Mouse (Mus musculus) liver, embryonic 15.5 days (tissue): ENCODE measurements around the gene AI481877. TPM values are rescaled to one million over a fixed set of nuclear protein-coding genes. Genes with fewer than 3 reads are reported as not detected.

ENCODE experiments used
- ATAC-seq: fragments of 200-750 bp; cut with Nextera tagmentation; 2 replicates; pipeline ENCODE4 v1.8.0; 2017; ENCODE audit warnings: moderate number of reproducible peaks, mild to moderate bottlenecking, moderate library complexity; ENCODE audit not compliant: insufficient read depth
- H3K27ac ChIP-seq: fragments of 300-500 bp; sonication (generic); replicated peaks from 2 replicates; pipeline ENCODE4 v1.5.1; 2015; ENCODE audit warnings: mild to moderate bottlenecking, inconsistent platforms
- H3K27me3 ChIP-seq: fragments of 300-500 bp; sonication (generic); 2 replicates; pipeline ENCODE4 v1.6.1; 2015; ENCODE audit warnings: mild to moderate bottlenecking, inconsistent platforms
- H3K36me3 ChIP-seq: fragments of 300-500 bp; sonication (generic); replicated peaks from 2 replicates; pipeline ENCODE4 v1.6.1; 2015; ENCODE audit warnings: moderate library complexity, mild to moderate bottlenecking, inconsistent platforms
- H3K4me1 ChIP-seq: fragments of 300-500 bp; sonication (generic); replicated peaks from 2 replicates; pipeline ENCODE4 v1.6.1; 2015; ENCODE audit warnings: inconsistent platforms
- H3K4me2 ChIP-seq: fragments of 300-500 bp; sonication (generic); 2 replicates; pipeline ENCODE4 v1.6.1; 2015; ENCODE audit warnings: moderate library complexity, mild to moderate bottlenecking, inconsistent platforms
- H3K4me3 ChIP-seq: fragments of 300-500 bp; sonication (generic); replicated peaks from 2 replicates; pipeline ENCODE4 v1.5.1; 2015; ENCODE audit warnings: mild to moderate bottlenecking, inconsistent platforms
- H3K9ac ChIP-seq: fragments of 300-500 bp; sonication (generic); 2 replicates; pipeline ENCODE4 v1.6.1; 2015; ENCODE audit warnings: moderate library complexity, mild to moderate bottlenecking, inconsistent platforms
- H3K9me3 ChIP-seq: fragments of 300-500 bp; sonication (generic); replicated peaks from 2 replicates; pipeline ENCODE4 v1.6.1; 2016; ENCODE audit warnings: inconsistent platforms
- whole genome bisulfite sequencing: fragments of 180-500 bp; shearing (Covaris S2); methylation state at CpG from one replicate; pipeline ENCODE4 v1.1.7; 2015; ENCODE audit warnings: mixed read lengths; ENCODE audit not compliant: insufficient replicate concordance; 5-methylcytosine and 5-hydroxymethylcytosine counted together
- polyA plus RNA-seq: library from polyadenylated mRNA; unstranded; fragments of >200 nt; fragmentation: Nextera tagmentation; extraction: Ambion mirVana; gene quantifications from 2 replicates; pipeline ENCODE4 v1.2.1, GENCODE M21; 2015

AI481877 gene
- polyA plus RNA-seq, 1 experiment from 2014 or later: not detected

GRCm38 (mm10) chr4:59051081-59051480 is 87.7 kb downstream of the AI481877 start:
- Histone ChIP-seq H3K27me3 (no peaks in the 10 kb centered on the region), H3K4me3 (no peak overlapping the region), H3K4me2 (no peak overlapping the region), H3K9ac (no peak overlapping the region), H3K27ac (no peak overlapping the region), H3K36me3 (no peaks in the 10 kb centered on the region), H3K4me1 (no peaks in the 10 kb centered on the region), H3K9me3 (no peaks in the 10 kb centered on the region)
- WGBS: 44% methylated on average over 1 of the region's 1 CpGs
- ATAC-seq: no peak

GRCm38 (mm10) chr4:59047222-59047621 is 91.6 kb downstream of the AI481877 start:
- Histone ChIP-seq H3K27ac (no peak overlapping the region), H3K4me1 (no peaks in the 10 kb centered on the region), H3K4me3 (no peak overlapping the region), H3K4me2 (no peak overlapping the region), H3K9me3 (no peaks in the 10 kb centered on the region), H3K36me3 (no peaks in the 10 kb centered on the region), H3K27me3 (no peaks in the 10 kb centered on the region), H3K9ac (no peak overlapping the region)
- no peak for ATAC-seq
- WGBS: 50% methylated on average over 3 of the region's 3 CpGs

- Histone ChIP-seq H3K9me3 (no peaks in the 10 kb centered on the region), H3K4me3 (no peak overlapping the region), H3K27ac (no peak overlapping the region), H3K27me3 (no peaks in the 10 kb centered on the region), H3K9ac (no peak overlapping the region), H3K36me3 (no peaks in the 10 kb centered on the region), H3K4me2 (no peak overlapping the region), H3K4me1 (no peaks in the 10 kb centered on the region)
- no peak for ATAC-seq
- 61% methylated on average over 6 of the region's 6 CpGs for WGBS
Measured at GRCm38 (mm10) chr4:59043891-59044290, 94.9 kb downstream of the AI481877 start.

- Histone ChIP-seq H3K27ac (no peak overlapping the region), H3K9ac (no peak overlapping the region), H3K27me3 (no peaks in the 10 kb centered on the region), H3K36me3 (no peaks in the 10 kb centered on the region), H3K4me1 (no peaks in the 10 kb centered on the region), H3K4me3 (no peak overlapping the region), H3K9me3 (no peaks in the 10 kb centered on the region), H3K4me2 (no peak overlapping the region)
- 79% methylated on average over 5 of the region's 5 CpGs for WGBS
- no peak for ATAC-seq
Measured at GRCm38 (mm10) chr4:59043074-59043473, 95.7 kb downstream of the AI481877 start.

GRCm38 (mm10) chr4:59040397-59041287 is 98.1 kb downstream of the AI481877 start:
- H3K9ac ChIP-seq: no peak overlapping the region
- peaks cover 10% of the 10 kb centered on the region for H3K4me1 ChIP-seq
- no peak overlapping the region for H3K4me2 ChIP-seq
- H3K4me3 ChIP-seq: no peak overlapping the region
- no peaks in the 10 kb centered on the region for H3K9me3 ChIP-seq
- WGBS: 66% methylated on average over 11 of the region's 11 CpGs
- H3K27ac ChIP-seq: no peak overlapping the region
- no peaks in the 10 kb centered on the region for H3K36me3 ChIP-seq
- H3K27me3 ChIP-seq: no peaks in the 10 kb centered on the region
- ATAC-seq: no peak

- ATAC-seq: no peak
- no peak overlapping the region for H3K4me2 ChIP-seq
Measured at GRCm38 (mm10) chr4:59037525-59037924, 101.3 kb downstream of the AI481877 start.

GRCm38 (mm10) chr4:59036490-59037127 is 102.2 kb downstream of the AI481877 start:
- Histone ChIP-seq H3K9ac (no peak overlapping the region), H3K36me3 (no peaks in the 10 kb centered on the region), H3K9me3 (no peaks in the 10 kb centered on the region), H3K4me1 (peaks cover 19% of the 10 kb centered on the region), H3K4me2 (peak overlapping the region; percentile 86), H3K27ac (peak overlapping the region; percentile 29; the same call in 1 of the 2 replicates), H3K27me3 (no peaks in the 10 kb centered on the region), H3K4me3 (peak overlapping the region; percentile 12; the same call in 1 of the 2 replicates)
- ATAC-seq: no peak; the same call in 1 of the 2 replicates
- 19% methylated on average over 13 of the region's 13 CpGs for WGBS

More at GRCm38 (mm10) chr4:59037525-59037924, 101.3 kb downstream of the AI481877 start:
- H3K27ac ChIP-seq: no peak overlapping the region
- no peaks in the 10 kb centered on the region for H3K36me3 ChIP-seq
- 61% methylated on average over 3 of the region's 3 CpGs for WGBS
- no peak overlapping the region for H3K9ac ChIP-seq
- no peaks in the 10 kb centered on the region for H3K27me3 ChIP-seq
- no peak overlapping the region for H3K4me3 ChIP-seq
- no peaks in the 10 kb centered on the region for H3K9me3 ChIP-seq
- H3K4me1 ChIP-seq: peaks cover 19% of the 10 kb centered on the region

- 57% methylated on average over 18 of the region's 18 CpGs for WGBS
- H3K4me1 ChIP-seq: peaks cover 19% of the 10 kb centered on the region
- H3K27me3 ChIP-seq: no peaks in the 10 kb centered on the region
- no peaks in the 10 kb centered on the region for H3K9me3 ChIP-seq
- H3K9ac ChIP-seq: peak overlapping the region; percentile 65; the same call in 1 of the 2 replicates
- H3K36me3 ChIP-seq: no peaks in the 10 kb centered on the region
- peak overlapping the region; percentile 68 for H3K4me3 ChIP-seq
- ATAC-seq: no peak
- no peak overlapping the region for H3K27ac ChIP-seq
- peak overlapping the region; percentile 86 for H3K4me2 ChIP-seq
Measured at GRCm38 (mm10) chr4:59035786-59036350, 102.9 kb downstream of the AI481877 start.

- Histone ChIP-seq H3K27me3 (no peaks in the 10 kb centered on the region), H3K4me3 (peak within 1 kb of the TSS; percentile 68), H3K9ac (peak within 1 kb of the TSS; percentile 65), H3K36me3 (no peaks in the 10 kb centered on the region), H3K4me1 (peaks cover 19% of the 10 kb centered on the region), H3K4me2 (peak within 1 kb of the TSS; percentile 86), H3K27ac (peak within 1 kb of the TSS; percentile 15; the same call in 1 of the 2 replicates), H3K9me3 (no peaks in the 10 kb centered on the region)
- 12% methylated on average over 69 of the region's 76 CpGs for WGBS
- peak; percentile 68 for ATAC-seq
Measured at GRCm38 (mm10) chr4:59034918-59035785, 103.6 kb downstream of the AI481877 start, which contains the start of gene Gng10. Gene Gng10 (plus strand): TSS chr4:59035088.

- Histone ChIP-seq H3K9ac (no peak overlapping the region), H3K36me3 (no peaks in the 10 kb centered on the region), H3K4me2 (peak overlapping the region; percentile 86), H3K27me3 (no peaks in the 10 kb centered on the region), H3K4me3 (peak overlapping the region; percentile 68), H3K4me1 (peaks cover 19% of the 10 kb centered on the region), H3K9me3 (no peaks in the 10 kb centered on the region), H3K27ac (no peak overlapping the region)
- no peak for ATAC-seq
- 73% methylated on average over 10 of the region's 10 CpGs for WGBS
Measured at GRCm38 (mm10) chr4:59034325-59034917, 104.4 kb downstream of the AI481877 start.
